Mouse (Mus musculus): ENCODE results near the gene Adad2. TPM values are rescaled to one million over a fixed set of nuclear protein-coding genes. Genes with fewer than 3 reads are reported as not detected.

Adad2 gene
- polyA plus RNA-seq, 1 experiment from 2014 or later, result not detected

- ChIA-PET CTCF (interaction anchor here (0.9 kb wide), 1 partner anchor 12 kb away, joined by 3 read pairs; no protein-coding TSS in a partner anchor), POLR2A (no interaction called here)
- no peak for TF ChIP-seq CTCF (IDR thresholded peaks at IDR 0.05)
- DNase-seq (ENCODE audit: low read depth, low spot score) (no peak), ATAC-seq (no peak)
- H3K27me3 ChIP-seq, result peaks cover 51% of the 10 kb centered on the region
- in situ Hi-C loops (cut with MboI; ENCODE audit: low pct_unique_long_range_greater_than_20kb), result no loop called here
Observed at GRCm38 (mm10) chr8:119638261-119638660, 25.7 kb downstream of the Adad2 start.

GRCm38 (mm10) chr8:119639798-119640197 lies 27.3 kb downstream of the Adad2 start:
- DNase-seq (ENCODE audit: low read depth, low spot score) (no peak), ATAC-seq (no peak)
- ChIA-PET POLR2A (no interaction called here), CTCF (no interaction called here)
- no peak for TF ChIP-seq CTCF (IDR thresholded peaks at IDR 0.05)
- in situ Hi-C loops (cut with MboI; ENCODE audit: low pct_unique_long_range_greater_than_20kb), result no loop called here
- peaks cover 42% of the 10 kb centered on the region for H3K27me3 ChIP-seq

- no peak for TF ChIP-seq CTCF (IDR thresholded peaks at IDR 0.05)
- POLR2A ChIA-PET, result interaction anchor here (1.3 kb wide), 1 partner anchor 9 kb away, joined by 3 read pairs; no protein-coding TSS in a partner anchor
- in situ Hi-C loops (cut with MboI; ENCODE audit: low pct_unique_long_range_greater_than_20kb), result no loop called here
- DNase-seq (ENCODE audit: low read depth, low spot score), result no peak
- ATAC-seq, result no peak
- CTCF ChIA-PET, result no interaction called here
- H3K27me3 ChIP-seq, result peaks cover 46% of the 10 kb centered on the region
Observed at GRCm38 (mm10) chr8:119641058-119641457, 28.5 kb downstream of the Adad2 start.

- no peak for ATAC-seq
- in situ Hi-C loops (cut with MboI; ENCODE audit: low pct_unique_long_range_greater_than_20kb), result no loop called here
- H3K27me3 ChIP-seq, result peaks cover 37% of the 10 kb centered on the region
- ChIA-PET CTCF (no interaction called here), POLR2A (no interaction called here)
- no peak for TF ChIP-seq CTCF (IDR thresholded peaks at IDR 0.05)
- DNase-seq (ENCODE audit: low read depth, low spot score), result no peak
Observed at GRCm38 (mm10) chr8:119642960-119643359, 30.4 kb downstream of the Adad2 start.

GRCm38 (mm10) chr8:119644429-119644960 lies 31.9 kb downstream of the Adad2 start:
- ATAC-seq, result no peak
- ChIA-PET POLR2A (no interaction called here), CTCF (interaction anchor here (1.7 kb wide), 1 partner anchor 39 kb away, joined by 5 read pairs; the partner anchor contains the start of gene Taf1c)
- TF ChIP-seq CTCF (IDR thresholded peaks at IDR 0.05), result no peak
- H3K27me3 ChIP-seq, result peaks cover 37% of the 10 kb centered on the region
- DNase-seq (ENCODE audit: low read depth, low spot score), result no peak
- in situ Hi-C loops (cut with MboI; ENCODE audit: low pct_unique_long_range_greater_than_20kb), result no loop called here

- in situ Hi-C loops (cut with MboI; ENCODE audit: low pct_unique_long_range_greater_than_20kb), result no loop called here
- TF ChIP-seq CTCF (IDR thresholded peaks at IDR 0.05), result no peak
- H3K27me3 ChIP-seq, result peaks cover 37% of the 10 kb centered on the region
- ATAC-seq (no peak), DNase-seq (ENCODE audit: low read depth, low spot score) (no peak)
- ChIA-PET POLR2A (no interaction called here), CTCF (interaction anchor here (1.7 kb wide), 1 partner anchor 39 kb away, joined by 5 read pairs; the partner anchor contains the start of gene Taf1c)
Observed at GRCm38 (mm10) chr8:119644981-119645597, 32.5 kb downstream of the Adad2 start.

- DNase-seq (ENCODE audit: low read depth, low spot score) (no peak), ATAC-seq (no peak)
- ChIA-PET POLR2A (no interaction called here), CTCF (no interaction called here)
- TF ChIP-seq CTCF (IDR thresholded peaks at IDR 0.05), result no peak
- peaks cover 35% of the 10 kb centered on the region for H3K27me3 ChIP-seq
- in situ Hi-C loops (cut with MboI; ENCODE audit: low pct_unique_long_range_greater_than_20kb), result no loop called here
Observed at GRCm38 (mm10) chr8:119646197-119646596, 33.6 kb downstream of the Adad2 start.

- ChIA-PET CTCF (interaction anchor here (1.9 kb wide), 1 partner anchor 9 kb away, joined by 4 read pairs; no protein-coding TSS in a partner anchor), POLR2A (no interaction called here)
- H3K27me3 ChIP-seq, result peaks cover 33% of the 10 kb centered on the region
- DNase-seq (ENCODE audit: low read depth, low spot score) (no peak), ATAC-seq (no peak)
- TF ChIP-seq CTCF (IDR thresholded peaks at IDR 0.05), result no peak
- in situ Hi-C loops (cut with MboI; ENCODE audit: low pct_unique_long_range_greater_than_20kb), result no loop called here
Observed at GRCm38 (mm10) chr8:119646846-119647245, 34.3 kb downstream of the Adad2 start.

GRCm38 (mm10) chr8:119651324-119651723 lies 38.8 kb downstream of the Adad2 start:
- ChIA-PET CTCF (no interaction called here), POLR2A (no interaction called here)
- H3K27me3 ChIP-seq, result peaks cover 26% of the 10 kb centered on the region
- in situ Hi-C loops (cut with MboI; ENCODE audit: low pct_unique_long_range_greater_than_20kb), result no loop called here
- no peak for DNase-seq (ENCODE audit: low read depth, low spot score)
- no peak for TF ChIP-seq CTCF (IDR thresholded peaks at IDR 0.05)
- no peak for ATAC-seq

GRCm38 (mm10) chr8:119656709-119657464 lies 44.3 kb downstream of the Adad2 start:
- DNase-seq (ENCODE audit: low read depth, low spot score), result no peak
- POLR2A ChIA-PET, result interaction anchor here (0.7 kb wide), 1 partner anchor 151 kb away, joined by 3 read pairs; no protein-coding TSS in a partner anchor
- TF ChIP-seq CTCF (IDR thresholded peaks at IDR 0.05), result peak; percentile 59
- ATAC-seq, result no peak
- CTCF ChIA-PET, result interaction anchor here (0.9 to 2.8 kb wide), 6 partner anchors 9 to 123 kb away, joined by 3 to 13 read pairs (median 4); partner anchors contain the start of gene Tldc1
- peaks cover 23% of the 10 kb centered on the region for H3K27me3 ChIP-seq
- in situ Hi-C loops (cut with MboI; ENCODE audit: low pct_unique_long_range_greater_than_20kb), result no loop called here

GRCm38 (mm10) chr8:119661081-119661480 lies 48.5 kb downstream of the Adad2 start:
- ChIA-PET CTCF (no interaction called here), POLR2A (no interaction called here)
- in situ Hi-C loops (cut with MboI; ENCODE audit: low pct_unique_long_range_greater_than_20kb), result no loop called here
- H3K27me3 ChIP-seq, result peaks cover 37% of the 10 kb centered on the region
- DNase-seq (ENCODE audit: low read depth, low spot score) (no peak), ATAC-seq (no peak)
- TF ChIP-seq CTCF (IDR thresholded peaks at IDR 0.05), result no peak

Data from Patski (cell line).